ENCODE assay signal across 9 mouse cellular contexts in the genomic region with DNA sequence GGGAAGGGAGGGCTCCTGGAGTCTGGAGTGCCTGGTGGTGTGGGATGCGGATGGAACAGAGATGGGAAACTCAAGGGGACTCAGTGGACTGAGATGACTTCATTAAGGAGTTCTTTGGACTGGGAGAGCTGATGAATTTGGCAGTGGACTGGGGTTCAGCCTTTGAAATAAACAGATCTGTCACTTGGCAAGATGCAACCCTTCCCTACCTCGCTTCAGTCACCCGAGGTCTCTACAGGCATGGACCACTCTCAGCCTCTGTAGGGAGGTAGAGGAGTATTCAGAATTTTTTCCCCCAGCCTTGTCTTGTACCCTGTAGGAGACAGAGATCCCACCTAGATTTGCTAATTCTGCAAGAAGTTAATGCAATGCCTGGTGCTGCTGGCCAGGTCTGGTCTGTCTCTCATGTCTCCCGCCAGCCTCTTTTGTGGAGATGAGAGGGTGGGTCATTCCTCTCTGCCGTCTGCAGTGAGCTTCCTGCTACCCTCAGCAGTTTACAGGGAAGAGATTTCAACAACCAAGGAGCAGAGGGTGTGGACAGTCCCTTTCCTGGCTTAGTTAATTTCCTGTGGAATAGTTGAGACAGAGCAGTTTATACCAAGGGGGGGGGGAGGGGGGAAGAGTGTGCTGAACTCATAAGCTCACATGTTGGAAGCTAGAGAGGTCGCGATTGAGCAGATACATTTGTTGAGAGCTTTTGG.
DNase-seq lines count a peak whose midpoint lies in the region; ATAC-seq lines count a peak whose summit lies in the region.
"Had no signal": no experiment of that assay in that cellular context is flagged by ENCODE, and none has a peak within 500 bp of the region (broad histone marks: within the 10 kb centered on the region; RNA-seq: fewer than 3 reads in every experiment).

No protein-coding gene starts in this region.

- peaks cover 22% of the 10 kb centered on the region for H3K4me1 ChIP-seq in hindbrain, embryonic 14.5 days (replicated peaks; ENCODE audit: control insufficient read depth, insufficient read depth, low read length)
- H3K4me1 ChIP-seq in hindbrain, embryonic 11.5 days (replicated peaks; ENCODE audit: control insufficient read depth, insufficient read depth, low read length): no peaks in the 10 kb centered on the region
- H3K4me1 ChIP-seq in heart, embryonic 14.5 days (ENCODE audit: control insufficient read depth in 2 of 2, insufficient read depth in 2 of 2, low read length in 2 of 2): peaks cover 24 to 53% of the 10 kb centered on the region in 2 experiments
- H3K4me1 ChIP-seq: neural tube, embryonic 12.5 days had no signal

- no peaks in the 10 kb centered on the region for H3K9me3 ChIP-seq in hindbrain, embryonic 14.5 days (ENCODE audit: control insufficient read depth, low read length)
- no peaks in the 10 kb centered on the region for H3K9me3 ChIP-seq in hindbrain, embryonic 11.5 days (ENCODE audit: control insufficient read depth, low read length)
- H3K9me3 ChIP-seq in heart, embryonic 14.5 days (ENCODE audit: control insufficient read depth, low read length): no peaks in the 10 kb centered on the region
- H3K9me3 ChIP-seq: neural tube, embryonic 12.5 days had no signal

- no peaks in the 10 kb centered on the region for H3K79me2 ChIP-seq in macrophage (ENCODE audit: inconsistent target)

- 58% methylated on average over 7 of the region's 7 CpGs for WGBS in hindbrain, embryonic 14.5 days
- WGBS in hindbrain, embryonic 11.5 days: 58% methylated on average over 7 of the region's 7 CpGs
- 27% methylated on average over 7 of the region's 7 CpGs for WGBS in heart, embryonic 14.5 days
- WGBS in macrophage (ENCODE audit: missing documents): 60% methylated on average over 7 of the region's 7 CpGs

- no peak for ATAC-seq in hindbrain, embryonic 14.5 days (ENCODE audit: low FRiP score)
- no peak for ATAC-seq in hindbrain, embryonic 11.5 days (ENCODE audit: low FRiP score)
- peak; percentile 77 for ATAC-seq in heart, embryonic 14.5 days (ENCODE audit: insufficient number of reproducible peaks, insufficient read depth, low FRiP score, low read depth)

- no peaks in the 10 kb centered on the region for H3K27me3 ChIP-seq in hindbrain, embryonic 14.5 days (ENCODE audit: control insufficient read depth, insufficient read depth, low read length)
- no peaks in the 10 kb centered on the region for H3K27me3 ChIP-seq in hindbrain, embryonic 11.5 days (ENCODE audit: control insufficient read depth, insufficient read depth, low read length)
- no peaks in the 10 kb centered on the region for H3K27me3 ChIP-seq in heart, embryonic 14.5 days (ENCODE audit: control insufficient read depth, insufficient read depth, low read length)
- H3K27me3 ChIP-seq: neural tube, embryonic 12.5 days had no signal

- no peak overlapping the region for H3K4me2 ChIP-seq in hindbrain, embryonic 14.5 days (replicated peaks)
- no peak overlapping the region for H3K4me2 ChIP-seq in hindbrain, embryonic 11.5 days (replicated peaks; ENCODE audit: low read depth, low read length)
- no peak overlapping the region; the same call in 1 of the 2 replicates for H3K4me2 ChIP-seq in heart, embryonic 14.5 days (ENCODE audit: low read length)
- H3K4me2 ChIP-seq: neural tube, embryonic 12.5 days had no signal

- no peak overlapping the region for H3K9ac ChIP-seq in hindbrain, embryonic 14.5 days
- H3K9ac ChIP-seq in hindbrain, embryonic 11.5 days (ENCODE audit: low read depth, low read length): no peak overlapping the region
- no peak overlapping the region for H3K9ac ChIP-seq in heart, embryonic 14.5 days (ENCODE audit: low read length)
- H3K9ac ChIP-seq: neural tube, embryonic 12.5 days had no signal

- H3K4me3 ChIP-seq in hindbrain, embryonic 14.5 days (replicated peaks; ENCODE audit: low read length): no peak overlapping the region
- H3K4me3 ChIP-seq in hindbrain, embryonic 11.5 days (ENCODE audit: low read depth, low read length): no peak overlapping the region
- no peak overlapping the region for H3K4me3 ChIP-seq in heart, embryonic 14.5 days (ENCODE audit: control insufficient read depth in 1 of 2, insufficient read depth in 1 of 2, low read depth in 1 of 2, low read length in 2 of 2)
- H3K4me3 ChIP-seq in macrophage (ENCODE audit: inconsistent target): no peak overlapping the region
- H3K4me3 ChIP-seq: neural tube, embryonic 12.5 days had no signal

- H3K36me3 ChIP-seq in hindbrain, embryonic 14.5 days (replicated peaks; ENCODE audit: control insufficient read depth, insufficient read depth): no peaks in the 10 kb centered on the region
- no peaks in the 10 kb centered on the region for H3K36me3 ChIP-seq in hindbrain, embryonic 11.5 days (ENCODE audit: control insufficient read depth, insufficient read depth, low read length)
- H3K36me3 ChIP-seq in heart, embryonic 14.5 days (ENCODE audit: control insufficient read depth, insufficient read depth, low read length): no peaks in the 10 kb centered on the region
- no peaks in the 10 kb centered on the region for H3K36me3 ChIP-seq in macrophage (ENCODE audit: inconsistent target)
- H3K36me3 ChIP-seq: neural tube, embryonic 12.5 days had no signal

- peak overlapping the region; percentile 26; the same call in 1 of the 2 replicates for H3K27ac ChIP-seq in hindbrain, embryonic 14.5 days
- no peak overlapping the region for H3K27ac ChIP-seq in hindbrain, embryonic 11.5 days (ENCODE audit: low read depth, low read length)
- peak overlapping the region; percentile 85 to 88 for H3K27ac ChIP-seq in heart, embryonic 14.5 days (replicated peaks in 1 of 2; ENCODE audit: control insufficient read depth in 1 of 2, insufficient read depth in 1 of 2, low read depth in 2 of 2, low read length in 2 of 2)
- H3K27ac ChIP-seq in macrophage: peak overlapping the region; percentile 17; the same call in 1 of the 2 replicates
- H3K27ac ChIP-seq: neural tube, embryonic 12.5 days had no signal

- no peak for DNase-seq in hindbrain, embryonic 14.5 days (ENCODE audit: low spot score)
- no peak for DNase-seq in hindbrain, embryonic 11.5 days (ENCODE audit: low spot score)
- peak; percentile 20 to 51 for DNase-seq in kidney, postnatal 4 days
- DNase-seq in c-Kit-positive CD71-positive TER-119-positive erythroid progenitor cells, embryonic 14.5 days (ENCODE audit: low spot score): no peak
- DNase-seq in ovary, postnatal 14 days (ENCODE audit: low spot score): no peak
- DNase-seq in Muller cell, postnatal 12 days (ENCODE audit: inconsistent ontology term): no peak

Comparison
In these comparisons a context has a peak if more than half of its experiments do, and no peak if none do; other contexts are left out.
1. DNase-seq: peak in kidney, postnatal 4 days (2 of 2); none in hindbrain, embryonic 14.5 days (single experiment), hindbrain, embryonic 11.5 days (single experiment), c-Kit-positive CD71-positive TER-119-positive erythroid progenitor cells, embryonic 14.5 days (single experiment), ovary, postnatal 14 days (single experiment) and Muller cell, postnatal 12 days (single experiment).